Mouse (Mus musculus): ENCODE results near the gene Tgfbr3l. TPM values are rescaled to one million over a fixed set of nuclear protein-coding genes. Genes with fewer than 3 reads are reported as not detected.

Gene Tgfbr3l
- polyA plus RNA-seq, 1 experiment from 2014 or later: 8.7 TPM

DNA sequence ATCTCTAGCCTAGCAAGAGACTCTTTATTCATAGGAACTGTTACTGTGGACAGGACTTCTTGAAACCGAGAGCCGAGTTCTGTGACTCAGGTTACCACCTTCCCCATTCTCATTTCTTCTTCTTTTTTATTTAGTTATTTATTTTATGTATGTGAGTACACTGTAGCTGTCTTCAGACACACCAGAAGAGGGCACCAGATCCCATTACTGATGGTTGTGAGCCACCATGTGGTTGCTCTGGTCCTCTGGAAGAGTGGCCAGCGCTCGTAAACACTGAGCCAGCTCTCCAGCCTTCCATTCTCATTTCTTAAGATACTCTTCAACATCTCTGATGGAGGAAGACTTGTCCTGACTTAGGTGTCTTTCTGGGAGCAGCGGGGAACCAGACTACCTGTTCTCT is 44.7 kb downstream of the Tgfbr3l start:
- no peaks in the 10 kb centered on the region for H3K9me3 ChIP-seq (replicated peaks)
- H3K4me3 ChIP-seq: no peak overlapping the region
- WGBS: 86% methylated on average over 5 of the region's 5 CpGs
- H3K27ac ChIP-seq: no peak overlapping the region
- ATAC-seq (ENCODE audit: low FRiP score): no peak
- H3K9ac ChIP-seq: no peak overlapping the region
- H3K36me3 ChIP-seq: peaks cover 80% of the 10 kb centered on the region
- no peaks in the 10 kb centered on the region for H3K4me1 ChIP-seq
- H3K27me3 ChIP-seq: no peaks in the 10 kb centered on the region
- H3K4me2 ChIP-seq (replicated peaks): no peak overlapping the region

DNA sequence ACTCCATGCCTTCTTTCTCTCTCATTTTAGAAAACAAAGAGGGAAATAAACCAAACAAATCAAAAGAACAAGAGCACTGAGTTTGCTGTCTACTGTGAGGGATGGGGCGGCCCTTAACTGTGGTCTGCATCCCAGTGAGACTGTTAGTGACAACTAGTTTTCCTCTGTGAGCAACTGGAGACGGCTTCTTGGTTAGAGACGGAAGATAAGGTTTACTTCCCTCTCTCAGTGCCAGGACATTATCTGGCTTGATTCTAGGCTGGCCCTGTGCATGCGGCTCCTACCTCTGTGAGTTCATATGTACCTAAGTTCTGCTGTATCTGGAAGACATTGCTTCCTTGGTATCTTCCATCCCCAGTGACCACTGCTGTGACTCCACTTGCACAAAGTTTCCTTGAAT is 49.8 kb downstream of the Tgfbr3l start:
- no peak for ATAC-seq (ENCODE audit: low FRiP score)
- H3K4me3 ChIP-seq: no peak overlapping the region
- over 99% methylated on average over 4 of the region's 4 CpGs for WGBS
- no peak overlapping the region for H3K4me2 ChIP-seq (replicated peaks)
- no peaks in the 10 kb centered on the region for H3K9me3 ChIP-seq (replicated peaks)
- H3K4me1 ChIP-seq: no peaks in the 10 kb centered on the region
- no peaks in the 10 kb centered on the region for H3K27me3 ChIP-seq
- no peak overlapping the region for H3K27ac ChIP-seq
- no peak overlapping the region for H3K9ac ChIP-seq
- peaks cover 73% of the 10 kb centered on the region for H3K36me3 ChIP-seq

Other genes starting within 250 kb of the Tgfbr3l start
- not detected in 2 replicates for gene Cd209f, start 142.4 kb upstream of the Tgfbr3l start, polyA plus RNA-seq (2016; fragmentation: Nextera tagmentation; extraction: Ambion mirVana)
- gene Cd209g, start 114.1 kb upstream of the Tgfbr3l start, polyA plus RNA-seq (2016; fragmentation: Nextera tagmentation; extraction: Ambion mirVana): not detected in 2 replicates
- 70.1 and 70.6 TPM in 2 replicates for gene Evi5l, start 81.6 kb upstream of the Tgfbr3l start, polyA plus RNA-seq (2016; fragmentation: Nextera tagmentation; extraction: Ambion mirVana)
- 39.2 and 42.0 TPM in 2 replicates for gene Prr36, start 30.8 kb upstream of the Tgfbr3l start, polyA plus RNA-seq (2016; fragmentation: Nextera tagmentation; extraction: Ambion mirVana)
- 0.17 TPM in 1 of 2 replicates, not detected in the other for gene Lrrc8e, start 21.4 kb upstream of the Tgfbr3l start, polyA plus RNA-seq (2016; fragmentation: Nextera tagmentation; extraction: Ambion mirVana)
- 41.2 and 46.4 TPM in 2 replicates for gene Map2k7, start 9.5 kb upstream of the Tgfbr3l start, polyA plus RNA-seq (2016; fragmentation: Nextera tagmentation; extraction: Ambion mirVana)
- gene Gm49320, start 9.3 kb upstream of the Tgfbr3l start, polyA plus RNA-seq (2016; fragmentation: Nextera tagmentation; extraction: Ambion mirVana): 1.4 and 2.0 TPM in 2 replicates
- 57.3 and 60.2 TPM in 2 replicates for gene Snapc2, start 4.9 kb downstream of the Tgfbr3l start, polyA plus RNA-seq (2016; fragmentation: Nextera tagmentation; extraction: Ambion mirVana)
- 194 and 195 TPM in 2 replicates for gene Ctxn1, start 11.1 kb downstream of the Tgfbr3l start, polyA plus RNA-seq (2016; fragmentation: Nextera tagmentation; extraction: Ambion mirVana)
- 49.9 and 54.1 TPM in 2 replicates for gene Timm44, start 27.7 kb downstream of the Tgfbr3l start, polyA plus RNA-seq (2016; fragmentation: Nextera tagmentation; extraction: Ambion mirVana)
- 22.3 and 24.1 TPM in 2 replicates for gene Ccl25, start 77.0 kb downstream of the Tgfbr3l start, polyA plus RNA-seq (2016; fragmentation: Nextera tagmentation; extraction: Ambion mirVana)
- 248 and 251 TPM in 2 replicates for gene Elavl1, start 77.2 kb downstream of the Tgfbr3l start, polyA plus RNA-seq (2016; fragmentation: Nextera tagmentation; extraction: Ambion mirVana)
- 24.9 and 26.1 TPM in 2 replicates for gene Cers4, start 244.8 kb downstream of the Tgfbr3l start, polyA plus RNA-seq (2016; fragmentation: Nextera tagmentation; extraction: Ambion mirVana)

Data from hindbrain, embryonic 12.5 days (tissue).